In the genomic region with DNA sequence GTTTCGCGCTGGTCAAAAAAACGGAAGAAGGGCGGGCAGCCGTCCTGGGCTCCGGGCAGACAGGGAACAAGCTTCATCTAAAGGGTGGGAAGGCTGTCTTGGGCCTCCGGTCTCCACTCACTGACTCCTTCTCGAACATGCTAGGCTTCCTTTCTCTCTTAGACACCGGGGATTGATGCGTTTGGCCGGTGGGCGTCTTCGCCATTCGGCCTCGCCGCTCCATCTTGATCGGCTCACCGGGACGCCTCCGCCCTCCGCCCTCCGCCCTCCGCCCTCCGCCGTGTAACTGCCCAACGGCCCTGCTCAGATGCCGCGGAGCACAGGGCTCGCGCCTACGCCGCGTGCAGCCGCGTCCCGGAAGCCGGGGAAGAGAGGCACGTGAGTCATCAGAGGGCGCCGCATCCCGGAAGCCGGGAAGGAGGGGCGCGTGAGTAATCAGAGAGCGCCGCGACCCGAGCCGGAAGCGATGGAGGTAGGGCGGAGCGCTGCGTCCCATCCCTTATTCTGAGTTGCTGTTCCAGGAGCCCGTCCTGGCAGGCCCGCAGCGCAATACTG, we compare ENCODE assay signal across 10 mouse cellular contexts. TPM values are rescaled to one million over a fixed set of nuclear protein-coding genes. Genes with fewer than 3 reads are reported as not detected.
A peak's percentile ranks its signal among the peaks of the same experiment; 100 is the strongest.
DNase-seq lines count a peak whose midpoint lies in the region; ATAC-seq and TF ChIP-seq lines count a peak whose summit lies in the region.
"Not testable (repeated sequence)": the region's sequence is repeated elsewhere in the genome, so short reads cannot be mapped to it uniquely, and the experiment has no call there.
"Had no signal": no experiment of that assay in that cellular context is flagged by ENCODE, and none has a peak within 500 bp of the region (broad histone marks: within the 10 kb centered on the region; RNA-seq: fewer than 3 reads in every experiment).

A gene (plus strand): TSS at position 34 of the 555 bp plus-strand sequence.
A gene (minus strand): TSS at position 314 of the 555 bp plus-strand sequence.
A gene (minus strand): TSS at position 363 of the 555 bp plus-strand sequence.

- H3K27ac ChIP-seq in embryonic facial prominence, embryonic 15.5 days (replicated peaks); intestine, embryonic 14.5 days (ENCODE audit: low read depth); lung, postnatal 0 days (ENCODE audit: low read length); neural tube, embryonic 15.5 days (replicated peaks): not testable (repeated sequence)

- not testable (repeated sequence) for TF ChIP-seq CTCF in lung, postnatal 0 days (IDR thresholded peaks at IDR 0.05)

- H3K36me3 ChIP-seq in embryonic facial prominence, embryonic 15.5 days; intestine, embryonic 14.5 days (ENCODE audit: control insufficient read depth, insufficient read depth, low read length); lung, postnatal 0 days (ENCODE audit: insufficient read depth, low read length); neural tube, embryonic 15.5 days: not testable (repeated sequence)

- H3K4me3 ChIP-seq in embryonic facial prominence, embryonic 15.5 days (replicated peaks) = 0 out of 2 replicates have a peak within 1 kb of the TSS, but pooled peaks have one; percentile 21
- H3K4me3 ChIP-seq in intestine, embryonic 14.5 days (ENCODE audit: low read depth, low read length); lung, postnatal 0 days (ENCODE audit: low read depth, low read length): not testable (repeated sequence)
- H3K4me3 ChIP-seq in neural tube, embryonic 15.5 days (replicated peaks) = 0 out of 2 replicates have a peak within 1 kb of the TSS, but pooled peaks have one; percentile 19

- WGBS in embryonic facial prominence, embryonic 15.5 days = 0% methylated on average over 6 of the region's 56 CpGs
- WGBS in intestine, embryonic 14.5 days = 0% methylated on average over 13 of the region's 56 CpGs
- no CpG with 5 or more reads among the region's 56 CpGs for WGBS in lung, postnatal 0 days
- WGBS in neural tube, embryonic 15.5 days = 0% methylated on average over 9 of the region's 56 CpGs

- not testable (repeated sequence) for TF ChIP-seq EP300 in lung, postnatal 0 days (IDR thresholded peaks at IDR 0.05)

- not testable (repeated sequence) for H3K9ac ChIP-seq in embryonic facial prominence, embryonic 15.5 days; intestine, embryonic 14.5 days (ENCODE audit: low read length); lung, postnatal 0 days (replicated peaks; ENCODE audit: low read depth); neural tube, embryonic 15.5 days (replicated peaks)

- ATAC-seq in embryonic facial prominence, embryonic 15.5 days (ENCODE audit: insufficient number of reproducible peaks, low FRiP score, low TSS enrichment, low read depth) = peak; percentile 97
- ATAC-seq in intestine, embryonic 14.5 days (replicated peaks; ENCODE audit: low FRiP score, low TSS enrichment, low read depth) = peak; percentile 97
- peak; percentile 98 for ATAC-seq in lung, postnatal 0 days
- peak; percentile 97 for ATAC-seq in neural tube, embryonic 15.5 days (ENCODE audit: low FRiP score)

- DNase-seq in adrenal gland, postnatal 25 days = peak; percentile 29
- peak; percentile 29 to 33 for DNase-seq in heart, adult 9 months (ENCODE audit: low spot score in 2 of 2)
- DNase-seq in intestine, embryonic 14.5 days (ENCODE audit: low spot score); lung, postnatal 0 days (ENCODE audit: low spot score): not testable (repeated sequence)
- DNase-seq in left cerebral cortex, postnatal 25 days (ENCODE audit: low spot score in 2 of 2) = peak; percentile 35 to 49
- DNase-seq in thymus, postnatal 25 days = peak; percentile 62

- not testable (repeated sequence) for H3K9me3 ChIP-seq in embryonic facial prominence, embryonic 15.5 days (replicated peaks); intestine, embryonic 14.5 days (ENCODE audit: control insufficient read depth, low read length); lung, postnatal 0 days (ENCODE audit: low read length); neural tube, embryonic 15.5 days (replicated peaks)

- H3K4me1 ChIP-seq in embryonic facial prominence, embryonic 15.5 days; intestine, embryonic 14.5 days (replicated peaks; ENCODE audit: control insufficient read depth, insufficient read depth, low read length); lung, postnatal 0 days (ENCODE audit: insufficient read depth, low read depth, low read length); neural tube, embryonic 15.5 days: not testable (repeated sequence)

- H3K4me2 ChIP-seq in embryonic facial prominence, embryonic 15.5 days (replicated peaks); intestine, embryonic 14.5 days (ENCODE audit: low read length); lung, postnatal 0 days (replicated peaks; ENCODE audit: low read depth, low read length); neural tube, embryonic 15.5 days: not testable (repeated sequence)

- H3K27me3 ChIP-seq in embryonic facial prominence, embryonic 15.5 days; intestine, embryonic 14.5 days (replicated peaks; ENCODE audit: control insufficient read depth, insufficient read depth, low read length); lung, postnatal 0 days (replicated peaks; ENCODE audit: insufficient read depth, low read length); neural tube, embryonic 15.5 days (replicated peaks): not testable (repeated sequence)

- intact Hi-C loops in left cerebral cortex, postnatal 25 days (cut with DNase I) = not testable (repeated sequence)

RNA-seq across cellular contexts. Expression of the first gene that starts in this region (rescaled TPM):
- 68.0 and 75.4 TPM in 2 replicates for total RNA-seq in adrenal gland, postnatal 25 days (2021)
- polyA plus RNA-seq in embryonic facial prominence, embryonic 15.5 days (2015; fragmentation: Nextera tagmentation; extraction: Ambion mirVana) = 69.6 and 75.0 TPM in 2 replicates
- polyA plus RNA-seq in intestine, embryonic 14.5 days (2014; fragmentation: Nextera tagmentation; extraction: Ambion mirVana) = 61.9 and 75.4 TPM in 2 replicates
- total RNA-seq in left cerebral cortex, postnatal 25 days (2021) = 10 to 100 TPM; 46.6 to 47.6 TPM
- polyA plus RNA-seq in lung, postnatal 0 days (2015; fragmentation: Nextera tagmentation; extraction: Ambion mirVana) = 49.6 and 59.4 TPM in 2 replicates
- polyA plus RNA-seq in neural tube, embryonic 15.5 days (2015; fragmentation: Nextera tagmentation; extraction: Ambion mirVana) = 82.5 and 88.8 TPM in 2 replicates

RNA-seq across cellular contexts. Expression of the second gene that starts in this region (rescaled TPM):
- total RNA-seq in adrenal gland, postnatal 25 days (2021) = 0.85 and 2.8 TPM in 2 replicates
- polyA plus RNA-seq in embryonic facial prominence, embryonic 15.5 days (2015; fragmentation: Nextera tagmentation; extraction: Ambion mirVana) = 1.1 TPM in 1 of 2 replicates, not detected in the other
- polyA plus RNA-seq in intestine, embryonic 14.5 days (2014; fragmentation: Nextera tagmentation; extraction: Ambion mirVana) = 1.1 TPM in 1 of 2 replicates, not detected in the other
- 1 to 10 TPM in 1 of 2 experiments, not detected in 1; 1.4 TPM for total RNA-seq in left cerebral cortex, postnatal 25 days (2021)
- 1.1 and 1.2 TPM in 2 replicates for polyA plus RNA-seq in lung, postnatal 0 days (2015; fragmentation: Nextera tagmentation; extraction: Ambion mirVana)
- polyA plus RNA-seq in neural tube, embryonic 15.5 days (2015; fragmentation: Nextera tagmentation; extraction: Ambion mirVana) = 0.68 TPM in 1 of 2 replicates, not detected in the other
- polyA plus RNA-seq: large intestine, adult 2 months; macrophage had no signal

RNA-seq across cellular contexts. Expression of the third gene that starts in this region (rescaled TPM):
- total RNA-seq in adrenal gland, postnatal 25 days (2021) = 7.7 and 9.5 TPM in 2 replicates
- 5.4 and 8.3 TPM in 2 replicates for polyA plus RNA-seq in embryonic facial prominence, embryonic 15.5 days (2015; fragmentation: Nextera tagmentation; extraction: Ambion mirVana)
- polyA plus RNA-seq in intestine, embryonic 14.5 days (2014; fragmentation: Nextera tagmentation; extraction: Ambion mirVana) = 3.7 and 3.8 TPM in 2 replicates
- total RNA-seq in left cerebral cortex, postnatal 25 days (2021) = 1 to 10 TPM; 6.9 to 7.0 TPM
- 4.4 and 5.0 TPM in 2 replicates for polyA plus RNA-seq in lung, postnatal 0 days (2015; fragmentation: Nextera tagmentation; extraction: Ambion mirVana)
- polyA plus RNA-seq in neural tube, embryonic 15.5 days (2015; fragmentation: Nextera tagmentation; extraction: Ambion mirVana) = 3.2 and 4.3 TPM in 2 replicates
